Mouse (Mus musculus) spleen, adult 2 months (tissue): ENCODE data around the gene Gm10320.

Experiments used
- CTCF ChIP-seq: fragments of 200-500 bp; IDR thresholded peaks from 2 replicates; pipeline ENCODE4 v1.5.1; 2011; ENCODE audit warnings: mild to moderate bottlenecking, inconsistent platforms; ENCODE audit not compliant: insufficient read depth, insufficient read length, insufficient replicate concordance; ENCODE audit errors: extremely low read depth
- POLR2A ChIP-seq: fragments of 200-500 bp; IDR thresholded peaks from 2 replicates; pipeline ENCODE4 v1.6.1; 2011; ENCODE audit warnings: low read depth, low read length, inconsistent platforms

DNA sequence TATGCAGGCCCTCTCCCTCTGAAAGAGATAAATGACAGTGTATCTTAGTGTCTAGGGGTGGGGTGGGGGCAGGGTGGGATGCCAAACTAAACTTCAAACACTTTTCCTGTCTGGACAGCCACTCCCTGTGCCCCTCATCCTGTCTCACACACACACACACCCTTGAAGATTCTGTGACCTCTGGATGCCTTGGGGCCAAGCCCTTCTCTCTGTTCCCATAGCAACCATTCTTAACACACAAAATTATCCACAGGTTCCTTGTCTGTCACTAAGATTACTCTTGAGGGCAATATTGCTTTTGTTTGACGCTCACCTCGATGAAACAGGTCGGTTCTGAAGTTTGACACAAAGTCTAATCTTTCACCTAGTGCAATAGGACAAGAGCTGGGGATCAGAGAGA, 39.5 kb upstream of the Gm10320 start:
- no peak for TF ChIP-seq CTCF
- no peak for TF ChIP-seq POLR2A
